Mouse (Mus musculus) erythroblast, adult 5-6 weeks (primary cell): Measurements from ENCODE around the gene Smoc2. TPM values are rescaled to one million over a fixed set of nuclear protein-coding genes. Genes with fewer than 3 reads are reported as not detected.

Experiments
- ATAC-seq: replicated peaks from 2 replicates; pipeline ENCODE4 v1.8.0; 2016; ENCODE audit warnings: moderate number of reproducible peaks, mild to moderate bottlenecking, moderate TSS enrichment, inconsistent platforms; ENCODE audit not compliant: poor library complexity, low FRiP score, severe bottlenecking
- total RNA-seq, 2 experiments: library from RNA; stranded (forward) in 1 of 2; stranded (reverse) in 1 of 2; fragments of 150-400 nt in 1 of 2; fragments of 200-764, 138-1000 nt in 1 of 2; gene quantifications; 2 replicates each; pipeline versions ENCODE4 v1.2.3 to v1.2.4; 2015 to 2017; ENCODE audit warnings: low replicate concordance in 2 of 2

The Smoc2 gene
- total RNA-seq, 2 experiments from 2014 or later = not detected

DNA sequence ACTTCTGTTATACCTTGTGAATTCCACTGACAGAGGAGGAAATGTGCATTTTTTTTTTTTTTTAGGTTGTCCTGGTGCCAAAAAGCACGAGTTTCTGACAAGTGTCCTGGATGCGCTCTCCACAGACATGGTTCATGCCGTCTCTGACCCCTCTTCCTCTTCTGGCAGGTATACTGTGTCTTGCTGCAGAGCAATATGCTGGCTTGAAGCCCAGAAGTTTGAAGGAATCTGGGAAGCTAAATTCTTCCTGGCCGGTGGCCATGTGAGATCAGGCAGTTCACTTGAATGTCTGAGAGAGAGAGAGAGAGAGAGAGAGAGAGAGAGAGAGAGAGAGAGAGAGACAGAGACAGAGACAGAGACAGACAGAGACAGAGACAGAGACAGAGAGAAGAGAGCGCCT, 118.2 kb downstream of the Smoc2 start:
- ATAC-seq = no peak

DNA sequence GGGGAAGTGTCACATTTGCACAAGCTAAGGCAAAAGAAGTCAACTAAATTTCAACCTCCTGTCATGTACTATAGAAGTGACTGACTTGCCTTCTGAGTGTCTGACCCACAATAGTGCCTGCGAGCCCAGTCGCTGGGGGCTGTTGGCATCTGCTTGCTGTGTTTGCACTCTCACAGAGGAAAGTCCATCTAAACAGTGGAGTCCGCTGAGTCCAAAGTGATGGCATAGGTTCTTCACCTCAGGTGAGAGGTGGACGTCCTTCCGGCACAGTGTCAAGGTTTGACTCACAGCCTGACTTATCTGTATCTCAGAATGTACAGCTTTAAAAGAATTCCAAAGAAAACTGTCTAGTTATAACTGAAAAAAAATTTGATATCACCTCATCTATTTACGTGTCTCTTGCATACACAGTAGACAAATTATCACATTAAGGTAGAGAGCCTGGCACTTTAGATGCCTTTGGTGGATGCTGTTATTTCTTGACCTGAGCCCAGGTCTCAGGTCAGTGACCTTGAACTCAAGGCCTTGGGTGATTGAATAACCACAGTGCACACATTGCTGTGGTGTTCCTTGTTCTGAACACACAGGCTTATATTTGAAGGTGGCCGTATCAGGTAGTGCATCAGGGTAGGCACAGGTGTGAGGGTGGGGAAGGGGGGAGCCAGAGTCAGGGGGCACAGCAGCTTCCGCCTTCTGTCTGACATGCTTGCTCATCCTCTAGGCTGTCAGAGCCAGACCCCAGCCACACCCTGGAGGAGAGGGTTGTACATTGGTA, 119.5 kb downstream of the Smoc2 start:
- no peak for ATAC-seq

- no peak for ATAC-seq
These were observed 121.7 kb downstream of the Smoc2 start for GRCm38 (mm10) chr17:14400960-14401359.

DNA sequence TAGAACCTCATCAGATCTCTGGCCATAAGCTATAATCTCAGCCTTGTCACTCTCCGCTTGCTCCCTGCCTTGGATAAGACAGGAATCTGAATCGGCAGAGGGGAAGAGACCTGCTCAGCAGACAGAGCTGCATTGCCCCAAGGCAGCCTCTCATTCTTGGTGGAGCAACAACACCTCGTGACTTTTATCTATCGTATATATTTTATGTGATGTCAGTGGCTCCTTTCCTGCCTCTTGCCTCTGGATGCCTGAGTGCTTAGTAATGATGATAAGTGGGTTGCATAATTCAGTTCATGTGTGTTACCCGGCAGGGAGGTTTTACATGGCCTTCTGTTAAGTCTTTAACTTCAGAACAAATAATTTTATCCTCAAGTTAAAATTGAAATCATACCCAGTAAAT, 128.6 kb downstream of the Smoc2 start:
- no peak for ATAC-seq

DNA sequence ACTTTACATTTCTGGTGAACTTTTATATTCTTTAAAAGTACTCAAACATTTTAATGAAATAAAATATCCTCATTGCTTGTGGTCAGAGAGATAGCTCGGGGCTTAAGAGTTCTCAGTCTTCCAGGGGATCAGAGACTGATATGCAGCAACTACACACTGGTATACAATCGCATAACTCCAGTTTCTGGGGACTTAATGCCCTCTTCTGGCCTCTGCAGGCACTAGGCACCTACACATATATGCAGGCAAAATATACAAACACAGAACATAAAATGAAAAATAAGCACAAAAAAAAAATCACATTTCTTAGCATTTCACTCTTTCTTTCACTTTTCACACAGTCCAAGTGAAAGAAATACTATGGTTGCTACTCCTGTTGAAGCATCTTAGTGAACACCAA, 133.2 kb downstream of the Smoc2 start:
- no peak for ATAC-seq

DNA sequence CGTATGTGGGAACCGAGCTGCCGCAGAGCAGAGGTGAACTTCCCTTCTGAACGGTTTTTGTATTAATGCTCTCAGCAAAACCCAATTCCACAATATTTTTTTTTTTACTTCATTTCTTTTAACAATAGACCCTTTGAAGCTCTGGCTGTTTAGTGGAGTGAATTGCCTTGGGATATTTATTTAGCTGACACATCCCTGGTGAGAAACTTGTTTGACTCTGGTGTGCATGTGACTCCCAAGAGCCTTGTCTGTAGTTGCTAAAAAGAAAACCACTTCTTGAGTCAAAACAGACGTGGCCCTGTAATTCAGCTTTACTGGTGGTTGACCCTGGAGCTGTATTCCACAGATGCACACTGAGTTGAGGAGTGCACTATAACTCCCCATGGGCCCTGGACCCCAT, 135.2 kb downstream of the Smoc2 start:
- no peak for ATAC-seq

DNA sequence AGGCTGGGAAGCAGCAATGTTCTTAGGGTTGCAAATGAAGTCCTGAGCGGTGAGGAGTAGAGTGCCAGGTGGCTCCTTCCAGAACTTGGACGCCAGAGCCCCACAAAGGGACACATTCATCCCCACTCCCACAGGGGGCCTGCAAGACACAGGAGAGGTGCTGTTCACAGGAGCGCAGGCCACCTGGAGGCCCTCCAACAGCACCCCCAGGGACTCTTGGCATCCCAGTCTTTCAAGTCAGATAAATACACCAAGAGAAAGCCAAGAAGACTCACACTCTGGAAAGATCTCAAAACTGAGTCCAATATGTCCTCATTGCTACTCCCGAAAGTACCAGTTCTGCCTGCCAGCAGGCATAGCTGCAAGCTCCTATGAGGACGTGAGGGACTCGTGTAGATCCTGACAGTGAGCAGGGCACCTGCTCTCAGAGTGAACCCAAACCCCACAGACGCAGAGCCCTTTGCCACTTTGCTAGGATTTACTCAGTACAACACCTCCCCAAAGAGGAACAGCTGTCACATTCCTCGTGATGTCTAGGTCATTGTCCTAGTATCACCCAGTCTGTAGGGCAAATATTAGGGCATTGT, 141.2 kb downstream of the Smoc2 start:
- ATAC-seq = no peak

DNA sequence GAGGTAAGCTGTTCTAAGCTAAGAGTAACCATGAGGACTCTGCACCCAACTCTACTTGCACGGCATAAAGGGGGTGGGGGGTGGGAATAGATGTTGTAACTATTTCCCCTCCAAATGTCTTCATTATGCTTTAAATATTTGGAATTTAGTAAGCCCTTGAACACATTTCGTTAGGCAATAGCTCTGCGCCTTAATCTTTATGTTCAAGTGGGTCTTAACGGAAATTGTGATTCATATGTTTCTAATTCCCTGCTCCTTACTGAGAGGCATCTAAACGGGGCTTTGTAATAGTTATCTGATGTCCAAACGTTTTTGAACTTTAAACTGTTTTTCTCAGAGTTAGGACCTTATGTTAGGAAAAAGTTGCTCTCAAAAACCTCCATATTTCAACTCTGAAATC, 147.2 kb downstream of the Smoc2 start:
- no peak for ATAC-seq

DNA sequence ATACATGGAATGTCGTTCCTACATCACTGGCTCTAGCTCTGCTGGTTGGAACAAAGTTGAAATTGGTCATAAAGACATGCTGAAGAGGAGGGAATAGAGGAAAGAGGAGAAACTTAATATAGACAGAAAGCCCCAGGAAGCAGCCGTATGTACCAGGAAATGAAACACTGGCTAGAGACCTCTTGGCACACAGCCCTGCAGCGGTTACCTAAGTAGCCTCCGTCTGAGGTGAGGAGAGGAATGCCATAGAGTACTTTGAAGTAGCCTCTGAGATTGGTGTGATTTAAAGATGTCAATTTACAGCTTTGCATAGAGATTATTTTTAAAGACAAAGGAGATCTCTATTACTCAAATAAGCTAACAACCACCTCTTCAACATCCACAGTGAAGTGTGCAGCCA, 155.4 kb downstream of the Smoc2 start:
- ATAC-seq = no peak

DNA sequence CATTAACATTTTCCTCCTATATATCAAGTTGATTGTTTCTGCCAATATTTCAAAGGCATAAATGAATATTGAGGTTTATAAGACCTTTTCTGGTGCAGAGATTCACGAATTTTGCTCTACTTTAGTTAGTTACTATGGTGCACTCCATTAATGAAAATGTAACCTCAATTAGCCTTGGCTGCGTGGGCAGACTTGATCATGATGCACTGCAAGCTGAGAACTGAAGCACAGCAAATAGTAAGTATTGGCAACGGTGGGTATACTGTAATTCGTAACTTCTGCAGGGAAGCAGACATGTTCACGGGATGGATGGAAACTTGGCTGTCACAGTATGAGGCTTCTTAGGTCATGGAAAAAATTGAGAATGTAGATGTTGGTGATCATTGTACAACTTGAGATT, 166.3 kb downstream of the Smoc2 start:
- no peak for ATAC-seq

- no peak for ATAC-seq
These were observed 168.0 kb downstream of the Smoc2 start for GRCm38 (mm10) chr17:14447275-14447674.

Other genes starting within 250 kb of the Smoc2 start
- not detected in 2 replicates for gene Gm7358, start 220.0 kb upstream of the Smoc2 start, total RNA-seq (2015; ENCODE audit: low replicate concordance)
- not detected in 2 replicates for gene Gm7358, start 220.0 kb upstream of the Smoc2 start, total RNA-seq (2017; ENCODE audit: low replicate concordance)
- gene Dact2, start 75.2 kb upstream of the Smoc2 start, total RNA-seq (2015; ENCODE audit: low replicate concordance) = not detected in 2 replicates
- gene Dact2, start 75.2 kb upstream of the Smoc2 start, total RNA-seq (2017; ENCODE audit: low replicate concordance) = 1.1 TPM in 1 of 2 replicates, not detected in the other